Mouse (Mus musculus) testis, adult 2 months (tissue): ENCODE measurements around the gene Psmb9.

Experiments
- CTCF ChIP-seq: fragments of 200-500 bp; IDR thresholded peaks from 2 replicates; pipeline ENCODE4 v1.5.1; 2012; ENCODE audit warnings: low read depth, mild to moderate bottlenecking, inconsistent platforms, low read length, moderate library complexity; ENCODE audit not compliant: control insufficient read depth, insufficient read depth, insufficient replicate concordance
- POLR2A ChIP-seq: fragments of 200-500 bp; IDR thresholded peaks from 2 replicates; pipeline ENCODE4 v1.6.1; 2012; ENCODE audit warnings: low read depth, mild to moderate bottlenecking, inconsistent platforms, low read length, moderate library complexity; ENCODE audit not compliant: control insufficient read depth

- TF ChIP-seq CTCF (peak; percentile 76), POLR2A (no peak)
These were observed 16.9 kb upstream of the Psmb9 start for GRCm38 (mm10) chr17:34204303-34205010.
